13 mouse cellular contexts compared by ENCODE assay signal in the genomic region with DNA sequence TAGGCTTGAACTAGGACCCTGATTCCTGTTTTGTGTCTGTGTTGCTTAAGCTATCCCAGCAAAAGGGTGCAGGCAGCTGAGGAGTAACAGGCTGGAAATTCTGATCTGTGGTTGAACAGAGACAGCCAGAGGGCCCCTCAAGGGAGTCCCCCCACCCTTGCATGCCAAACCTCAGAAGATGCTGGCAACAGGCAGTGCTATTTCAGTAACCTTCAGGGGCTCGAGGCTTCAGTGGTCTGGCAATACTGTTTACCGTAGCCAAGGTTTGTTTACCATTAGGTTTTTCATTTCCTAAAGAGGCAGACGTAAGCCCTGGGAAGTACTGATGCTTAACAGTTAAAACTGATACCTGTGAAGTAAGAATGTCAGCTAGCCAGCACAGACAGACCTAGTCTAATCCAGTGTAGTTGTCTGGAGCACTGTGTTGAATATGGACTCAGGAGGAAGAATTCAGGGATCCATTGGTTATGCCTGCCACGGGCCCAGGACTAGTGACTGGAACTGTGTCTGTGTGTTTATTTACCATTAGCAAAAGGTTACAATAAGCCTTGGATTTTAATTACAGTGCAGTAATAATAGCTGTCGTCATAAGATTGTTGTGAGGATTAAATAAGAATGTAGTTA. TPM values are rescaled to one million over a fixed set of nuclear protein-coding genes. Genes with fewer than 3 reads are reported as not detected.
DNase-seq lines count a peak whose midpoint lies in the region; ATAC-seq and TF ChIP-seq lines count a peak whose summit lies in the region.
"Had no signal": no experiment of that assay in that cellular context is flagged by ENCODE, and none has a peak within 500 bp of the region (broad histone marks: within the 10 kb centered on the region; RNA-seq: fewer than 3 reads in every experiment).

No protein-coding gene starts in this region.

- no peak for ATAC-seq in heart, embryonic 12.5 days (ENCODE audit: insufficient number of reproducible peaks, low FRiP score)
- ATAC-seq in common myeloid progenitor, adult 5-6 weeks (replicated peaks; ENCODE audit: low read depth, poor library complexity, severe bottlenecking), result 0 out of 2 replicates have a peak, but pooled peaks have one; percentile 25
- ATAC-seq in limb, embryonic 14.5 days (ENCODE audit: low FRiP score, low read depth), result no peak

- no peaks in the 10 kb centered on the region for H3K36me3 ChIP-seq in heart, embryonic 12.5 days
- H3K36me3 ChIP-seq in limb, embryonic 14.5 days (ENCODE audit: control insufficient read depth, insufficient read depth, low read length), result no peaks in the 10 kb centered on the region

- H3K9ac ChIP-seq in heart, embryonic 12.5 days, result 0 out of 2 replicates have a peak overlapping the region, but pooled peaks have one; percentile 20
- no peak overlapping the region for H3K9ac ChIP-seq in limb, embryonic 14.5 days (ENCODE audit: low read depth, low read length, severe bottlenecking)

- DNase-seq in heart, adult 9 months (ENCODE audit: low spot score in 2 of 2), result no peak
- DNase-seq in kidney, adult 8-10 months, result peak; percentile 41 to 49
- no peak for DNase-seq in limb, embryonic 14.5 days (ENCODE audit: low spot score)
- no peak for DNase-seq in left cerebral cortex, adult 8-10 months (ENCODE audit: low spot score in 2 of 2)
- no peak for DNase-seq in lung, postnatal 25 days (ENCODE audit: low spot score)
- DNase-seq in gastrocnemius, adult 8-10 months (ENCODE audit: low spot score in 2 of 2), result no peak
- DNase-seq: adrenal gland, adult 8-10 months; B cell, adult 2 months; cerebellum, adult 11 months had no signal

- H3K4me2 ChIP-seq in heart, embryonic 12.5 days, result peak overlapping the region; percentile 31
- no peak overlapping the region for H3K4me2 ChIP-seq in limb, embryonic 14.5 days (replicated peaks; ENCODE audit: low read depth, low read length, severe bottlenecking)

- no peaks in the 10 kb centered on the region for H3K9me3 ChIP-seq in heart, embryonic 12.5 days (replicated peaks)
- no peaks in the 10 kb centered on the region for H3K9me3 ChIP-seq in limb, embryonic 14.5 days (ENCODE audit: control insufficient read depth, low read length)

- peaks cover 92% of the 10 kb centered on the region for H3K4me1 ChIP-seq in heart, embryonic 12.5 days (replicated peaks)
- peaks cover 62% of the 10 kb centered on the region for H3K4me1 ChIP-seq in limb, embryonic 14.5 days (ENCODE audit: control insufficient read depth, insufficient read depth, low read length)

- TF ChIP-seq POLR2A in limb, embryonic 14.5 days (IDR thresholded peaks at IDR 0.05; ENCODE audit: borderline replicate concordance, extremely low read depth, insufficient read depth, insufficient read length), result no peak

- 50% methylated on average over 5 of the region's 5 CpGs for WGBS in heart, embryonic 12.5 days
- WGBS in limb, embryonic 14.5 days, result 33% methylated on average over 5 of the region's 5 CpGs

- H3K27ac ChIP-seq in heart, embryonic 12.5 days (ENCODE audit: poor library complexity, severe bottlenecking), result peak overlapping the region; percentile 41; the same call in 1 of the 2 replicates
- 0 out of 2 replicates have a peak overlapping the region, but pooled peaks have one; percentile 14 for H3K27ac ChIP-seq in limb, embryonic 14.5 days (replicated peaks; ENCODE audit: low read depth, low read length)
- H3K27ac ChIP-seq: macrophage had no signal

- peaks cover 4% of the 10 kb centered on the region; the same call in 1 of the 2 replicates for H3K27me3 ChIP-seq in heart, embryonic 12.5 days (replicated peaks)
- no peaks in the 10 kb centered on the region for H3K27me3 ChIP-seq in limb, embryonic 14.5 days (ENCODE audit: control insufficient read depth, insufficient read depth, low read length)

- no peak overlapping the region for H3K4me3 ChIP-seq in heart, embryonic 12.5 days
- no peak overlapping the region for H3K4me3 ChIP-seq in limb, embryonic 14.5 days (replicated peaks; ENCODE audit: low read length)
- H3K4me3 ChIP-seq: erythroblast, embryonic 14.5 days had no signal

RNA-seq across cellular contexts. Expression of gene Abtb2, which starts 29.0 kb away (rescaled TPM):
- 28.0 and 29.5 TPM in 2 replicates for polyA plus RNA-seq in heart, embryonic 12.5 days (2016; fragmentation: Nextera tagmentation; extraction: Ambion mirVana)
- total RNA-seq in common myeloid progenitor, adult 5-6 weeks (2017), result 0.39 and 0.41 TPM in 2 replicates
- 22.7 and 32.9 TPM in 2 replicates for polyA plus RNA-seq in limb, embryonic 14.5 days (2012; rRNA removed)
- 15.6 and 16.0 TPM in 2 replicates for polyA plus RNA-seq in limb, embryonic 14.5 days (2014; fragmentation: Nextera tagmentation; extraction: Ambion mirVana)
- 1 to 10 TPM; 8.2 to 9.0 (median 8.7) TPM for total RNA-seq in left cerebral cortex, adult 8-10 months (2022)
- 1 to 10 TPM; 5.1 to 8.8 (median 7.5) TPM for total RNA-seq in gastrocnemius, adult 8-10 months (2022)

Comparison
In these comparisons a context has a peak if more than half of its experiments do, and no peak if none do; other contexts are left out.
1. DNase-seq: peak in kidney, adult 8-10 months (2 of 2); none in heart, adult 9 months (0 of 2), limb, embryonic 14.5 days (single experiment), left cerebral cortex, adult 8-10 months (0 of 2), lung, postnatal 25 days (single experiment) and gastrocnemius, adult 8-10 months (0 of 2).